Mouse (Mus musculus): ENCODE measurements around the gene Smchd1.
"Not testable (repeated sequence)": the region's sequence is repeated elsewhere in the genome, so short reads cannot be mapped to it uniquely, and the experiment has no call there.

The Smchd1 gene

GRCm38 (mm10) chr17:71445191-71445590 lies 30.0 kb downstream of the Smchd1 start:
- DNase-seq (ENCODE audit: low spot score in 2 of 2), result no peak

DNA sequence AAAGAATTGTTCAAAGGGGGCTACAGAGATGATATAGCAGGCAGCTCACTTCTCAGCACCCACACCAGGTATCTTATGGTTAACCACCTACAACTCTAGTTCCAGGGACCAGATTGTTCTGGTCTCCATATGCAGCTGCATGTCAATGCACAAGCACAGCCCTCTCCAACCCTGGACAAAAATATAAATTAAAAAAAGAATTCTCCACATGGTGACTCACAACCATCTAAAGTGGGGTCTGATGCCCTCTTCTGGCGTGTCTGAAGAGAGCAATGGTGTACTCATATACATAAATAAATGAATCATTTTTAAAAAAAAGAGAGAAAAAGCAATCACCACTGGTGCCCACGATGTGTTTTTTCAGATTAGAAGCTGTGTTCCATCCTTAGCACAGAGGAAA lies 30.4 kb downstream of the Smchd1 start:
- DNase-seq (ENCODE audit: low spot score in 2 of 2), result no peak

GRCm38 (mm10) chr17:71444126-71444525 lies 31.0 kb downstream of the Smchd1 start:
- no peak for DNase-seq (ENCODE audit: low spot score in 2 of 2)

DNA sequence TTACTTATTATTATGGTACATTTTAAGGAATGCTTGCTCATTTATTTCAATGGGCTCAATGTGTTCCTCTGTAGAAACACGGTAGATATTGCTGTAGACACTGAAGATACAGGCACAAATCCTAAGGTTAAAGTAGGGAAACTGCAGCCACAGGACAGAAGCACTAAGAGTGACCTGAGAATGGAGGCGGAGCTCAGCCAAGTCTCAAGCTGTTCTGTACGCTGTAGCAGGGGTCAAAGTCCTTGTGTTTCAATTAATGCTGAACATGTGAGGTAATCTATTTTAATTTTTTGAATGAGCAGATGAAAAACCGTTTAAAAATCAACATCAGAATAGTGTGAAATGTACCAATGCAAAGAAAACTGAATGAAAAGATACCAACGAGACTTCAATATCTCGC lies 31.9 kb downstream of the Smchd1 start:
- no peak for DNase-seq (ENCODE audit: low spot score in 2 of 2)

GRCm38 (mm10) chr17:71422502-71422901 lies 52.6 kb downstream of the Smchd1 start:
- DNase-seq (ENCODE audit: low spot score in 2 of 2), result not testable (repeated sequence)

DNA sequence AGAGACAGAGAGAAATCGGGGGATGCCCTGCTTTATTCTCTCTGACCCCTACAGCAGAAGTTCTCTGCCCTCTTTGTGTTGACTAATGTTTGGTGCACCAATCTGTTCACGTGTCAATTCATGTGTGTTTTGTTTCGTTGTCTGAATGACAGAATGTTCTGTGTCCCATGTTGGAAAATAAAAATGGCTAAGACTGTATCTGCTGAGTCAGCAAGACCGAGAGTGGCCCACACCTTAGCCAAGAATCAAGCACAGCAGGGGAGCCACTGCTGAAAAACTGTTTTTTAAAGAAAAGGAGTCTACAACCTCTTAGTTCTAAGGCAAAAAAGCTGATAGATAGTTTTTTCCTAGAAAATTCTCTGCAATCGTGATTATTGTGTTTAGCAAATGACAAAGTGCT lies 55.7 kb downstream of the Smchd1 start:
- DNase-seq (ENCODE audit: low spot score in 2 of 2), result not testable (repeated sequence)

DNA sequence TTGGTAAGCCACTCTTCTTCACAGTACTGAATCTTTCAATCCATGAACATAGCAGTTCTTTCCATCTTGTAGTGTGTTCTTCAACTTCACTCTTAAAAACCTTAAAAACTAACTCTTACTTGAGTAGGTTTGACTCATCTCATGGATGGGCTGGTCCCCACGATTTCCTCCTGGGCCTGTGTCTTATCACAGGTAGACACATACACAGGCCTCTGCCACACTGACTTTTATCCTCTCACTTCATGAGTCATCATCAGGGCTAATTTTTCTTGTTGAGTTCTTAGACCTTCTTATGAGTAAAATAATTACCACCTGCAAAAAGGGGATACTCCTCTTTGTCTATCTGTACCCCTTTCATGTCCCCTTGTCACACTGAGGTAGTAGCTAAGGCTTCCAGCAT lies 58.1 kb downstream of the Smchd1 start:
- DNase-seq (ENCODE audit: low spot score in 2 of 2), result no peak

- DNase-seq (ENCODE audit: low spot score in 2 of 2), result no peak
These were observed 87.7 kb downstream of the Smchd1 start for GRCm38 (mm10) chr17:71387401-71387800.

DNA sequence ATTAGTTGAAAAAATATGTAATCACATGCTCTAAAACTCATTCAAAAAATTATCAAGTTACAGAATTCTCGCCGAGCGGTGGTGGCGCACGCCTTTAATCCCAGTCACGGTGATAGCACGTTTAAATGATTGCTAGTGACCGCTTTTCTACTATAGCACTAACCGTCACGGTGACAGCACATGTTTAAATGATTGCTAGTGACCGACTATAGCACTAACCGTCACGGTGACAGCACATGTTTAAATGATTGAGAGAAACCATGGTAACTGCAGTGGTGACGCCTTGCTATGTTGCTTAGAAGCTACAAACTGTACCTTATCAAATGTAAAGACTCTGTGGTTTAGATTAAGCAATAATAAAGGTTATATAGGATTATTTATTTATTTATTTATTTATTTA lies 94.8 kb downstream of the Smchd1 start:
- no peak for DNase-seq (ENCODE audit: low spot score in 2 of 2)

DNA sequence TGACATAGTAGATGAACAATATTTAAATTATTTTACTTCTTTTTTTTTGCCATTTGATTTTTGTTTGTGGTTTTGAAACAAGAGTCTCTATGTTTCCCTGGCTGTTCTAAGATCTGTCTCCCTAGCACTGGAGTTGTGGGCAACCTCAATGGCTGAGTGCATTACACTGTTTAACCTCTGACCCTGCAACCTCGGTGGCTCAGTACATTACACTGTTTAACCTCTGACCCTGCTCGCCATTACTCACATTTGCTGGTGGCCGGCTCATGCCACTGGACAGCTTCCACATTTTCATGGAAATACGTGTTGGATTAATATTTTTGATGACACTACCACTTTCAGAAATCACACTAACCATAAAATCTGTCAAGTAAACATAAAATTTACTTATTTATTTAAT lies 97.2 kb downstream of the Smchd1 start:
- no peak for DNase-seq (ENCODE audit: low spot score in 2 of 2)

DNA sequence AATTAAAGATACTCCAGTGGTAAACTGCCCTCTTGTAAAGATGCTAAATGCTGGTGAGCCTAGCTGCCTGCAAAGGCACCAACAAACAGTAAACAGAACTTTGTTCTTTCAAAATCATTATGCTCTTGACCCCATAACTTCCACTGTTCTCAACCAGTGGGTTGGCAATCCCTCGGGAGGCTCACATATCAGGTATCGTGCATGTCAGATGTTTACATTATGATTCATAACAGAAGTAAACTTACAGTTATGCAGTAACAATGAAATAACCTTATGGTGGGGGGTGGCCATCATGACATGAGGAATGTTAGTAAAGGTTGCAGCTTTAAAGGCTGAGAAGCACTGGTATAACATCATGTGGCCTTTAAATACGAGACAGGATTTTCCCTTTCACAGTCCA lies 119.6 kb downstream of the Smchd1 start:
- no peak for DNase-seq (ENCODE audit: low spot score in 2 of 2)

DNA sequence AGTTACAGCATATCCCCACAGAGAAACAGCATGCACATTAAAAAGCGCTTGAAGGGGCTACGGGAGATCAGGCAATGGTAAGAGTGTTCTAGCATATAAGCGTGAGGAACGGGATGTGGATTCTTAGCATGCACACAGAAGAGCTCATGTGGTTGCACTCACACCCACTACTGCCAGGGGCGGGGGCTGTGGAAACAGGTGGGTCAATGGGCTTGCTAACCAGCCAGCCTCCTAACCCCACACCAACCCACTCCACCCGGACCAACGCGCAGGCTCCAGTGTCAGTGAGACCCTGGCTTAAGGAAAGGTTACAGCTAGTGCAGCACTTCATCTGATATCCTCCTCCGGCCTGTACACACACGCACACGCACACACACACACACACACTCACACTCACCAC lies 120.9 kb downstream of the Smchd1 start:
- DNase-seq (ENCODE audit: low spot score in 2 of 2), result no peak

- DNase-seq (ENCODE audit: low spot score in 2 of 2), result no peak
These were observed 127.0 kb downstream of the Smchd1 start for GRCm38 (mm10) chr17:71348188-71348587.

DNA sequence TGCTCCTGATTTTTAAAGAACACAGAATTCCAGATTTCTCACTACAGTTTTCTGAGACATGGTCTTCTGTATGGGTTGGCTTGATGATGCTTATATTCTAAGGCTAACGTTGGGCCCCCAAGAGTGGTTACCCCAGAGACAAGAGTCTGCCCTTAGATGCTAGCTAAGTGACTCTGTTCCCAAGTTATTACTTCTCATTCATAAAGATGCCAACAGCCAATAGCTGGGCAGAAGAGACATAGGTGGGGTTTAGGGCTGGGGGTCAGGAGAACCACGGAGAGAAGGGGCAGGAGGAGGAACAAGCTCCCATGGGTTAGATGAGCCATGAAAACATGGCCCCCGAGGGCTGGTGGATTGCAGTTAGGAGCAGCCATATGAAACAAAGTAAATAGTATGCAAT lies 133.1 kb downstream of the Smchd1 start:
- no peak for DNase-seq (ENCODE audit: low spot score in 2 of 2)

GRCm38 (mm10) chr17:71338627-71339026 lies 136.5 kb downstream of the Smchd1 start:
- DNase-seq (ENCODE audit: low spot score in 2 of 2), result no peak

DNA sequence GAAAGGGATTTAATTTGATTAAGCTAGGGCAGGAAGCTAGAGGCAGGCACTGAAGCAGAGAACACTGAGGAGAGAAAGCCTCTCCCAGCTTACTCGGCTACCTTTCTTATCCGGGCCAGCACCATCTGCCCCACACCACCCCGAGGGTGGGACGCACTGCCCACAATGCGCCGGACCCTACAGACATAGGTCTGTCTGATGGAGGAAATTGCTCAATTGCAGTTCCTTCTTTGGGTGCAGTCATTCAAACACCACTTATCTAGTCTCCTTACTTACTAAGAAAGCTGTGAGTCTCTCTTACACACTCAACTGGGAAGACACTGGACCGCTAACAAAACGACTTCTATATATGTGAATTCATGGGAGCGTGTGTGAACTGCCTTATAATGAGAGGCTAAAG lies 137.6 kb downstream of the Smchd1 start:
- DNase-seq (ENCODE audit: low spot score in 2 of 2), result no peak

DNA sequence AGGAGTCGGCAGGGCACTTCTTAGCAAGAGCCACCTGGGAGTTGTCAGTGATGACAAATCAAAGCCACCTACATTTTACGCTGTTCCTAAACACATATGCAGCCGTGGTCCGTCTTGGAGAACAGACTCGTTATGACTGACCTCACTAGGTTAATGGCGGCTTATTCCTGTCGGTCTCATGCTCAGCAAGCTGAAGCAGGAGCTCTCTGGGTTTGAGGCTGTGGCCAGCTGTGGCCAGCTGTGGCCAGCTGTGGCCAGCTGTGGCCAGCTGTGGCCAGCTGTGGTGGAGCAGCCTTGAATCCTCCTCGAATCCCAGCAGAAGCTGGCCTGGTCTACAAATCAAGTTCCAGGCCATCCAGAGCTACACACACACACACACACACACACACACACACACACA lies 138.7 kb downstream of the Smchd1 start:
- DNase-seq (ENCODE audit: low spot score in 2 of 2), result no peak

- no peak for DNase-seq (ENCODE audit: low spot score in 2 of 2)
These were observed 142.8 kb downstream of the Smchd1 start for GRCm38 (mm10) chr17:71332298-71332697.

DNA sequence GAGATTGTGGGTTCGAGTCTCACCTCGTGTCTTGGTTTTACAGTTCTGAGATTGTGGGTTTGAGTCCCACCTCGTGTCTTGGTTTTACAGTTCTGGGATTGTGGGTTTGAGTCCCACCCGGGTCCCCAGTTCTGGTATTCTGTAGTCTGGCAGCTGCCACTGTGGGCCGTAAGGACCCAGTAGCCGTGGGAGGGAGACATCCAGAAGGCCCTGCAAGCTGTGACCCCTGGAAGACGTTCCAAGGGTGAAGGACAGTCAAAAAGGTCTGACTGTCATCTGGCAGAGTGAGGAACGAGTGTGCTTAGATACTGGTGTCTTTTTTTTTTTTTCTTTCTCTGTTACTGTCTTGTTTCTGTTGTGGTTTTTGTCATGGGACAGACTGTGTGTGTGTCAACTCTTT lies 154.4 kb downstream of the Smchd1 start:
- DNase-seq (ENCODE audit: low spot score in 2 of 2), result not testable (repeated sequence)

DNA sequence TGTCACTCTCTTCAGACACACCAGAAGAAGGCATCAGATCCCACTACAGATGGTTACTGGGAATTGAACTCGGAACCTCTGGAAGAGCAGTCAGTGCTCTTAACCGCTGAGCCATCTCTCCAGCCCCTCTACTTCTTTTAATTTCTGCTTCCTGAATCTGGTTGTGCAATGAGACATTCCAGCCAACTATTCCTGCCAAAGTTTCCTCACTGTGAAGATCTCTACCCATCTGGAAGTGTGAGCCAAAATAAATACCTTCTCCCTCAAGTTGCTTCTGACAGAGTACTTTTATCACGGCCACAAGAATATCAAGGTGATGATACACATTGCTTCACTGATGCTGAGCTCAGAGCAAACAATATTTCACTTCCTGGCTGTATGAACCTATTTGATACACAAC lies 155.8 kb downstream of the Smchd1 start:
- DNase-seq (ENCODE audit: low spot score in 2 of 2), result no peak

- no peak for DNase-seq (ENCODE audit: low spot score in 2 of 2)
These were observed 157.6 kb downstream of the Smchd1 start for GRCm38 (mm10) chr17:71317571-71317970.

- DNase-seq (ENCODE audit: low spot score in 2 of 2), result no peak
These were observed 160.8 kb downstream of the Smchd1 start for GRCm38 (mm10) chr17:71314315-71314714.

DNA sequence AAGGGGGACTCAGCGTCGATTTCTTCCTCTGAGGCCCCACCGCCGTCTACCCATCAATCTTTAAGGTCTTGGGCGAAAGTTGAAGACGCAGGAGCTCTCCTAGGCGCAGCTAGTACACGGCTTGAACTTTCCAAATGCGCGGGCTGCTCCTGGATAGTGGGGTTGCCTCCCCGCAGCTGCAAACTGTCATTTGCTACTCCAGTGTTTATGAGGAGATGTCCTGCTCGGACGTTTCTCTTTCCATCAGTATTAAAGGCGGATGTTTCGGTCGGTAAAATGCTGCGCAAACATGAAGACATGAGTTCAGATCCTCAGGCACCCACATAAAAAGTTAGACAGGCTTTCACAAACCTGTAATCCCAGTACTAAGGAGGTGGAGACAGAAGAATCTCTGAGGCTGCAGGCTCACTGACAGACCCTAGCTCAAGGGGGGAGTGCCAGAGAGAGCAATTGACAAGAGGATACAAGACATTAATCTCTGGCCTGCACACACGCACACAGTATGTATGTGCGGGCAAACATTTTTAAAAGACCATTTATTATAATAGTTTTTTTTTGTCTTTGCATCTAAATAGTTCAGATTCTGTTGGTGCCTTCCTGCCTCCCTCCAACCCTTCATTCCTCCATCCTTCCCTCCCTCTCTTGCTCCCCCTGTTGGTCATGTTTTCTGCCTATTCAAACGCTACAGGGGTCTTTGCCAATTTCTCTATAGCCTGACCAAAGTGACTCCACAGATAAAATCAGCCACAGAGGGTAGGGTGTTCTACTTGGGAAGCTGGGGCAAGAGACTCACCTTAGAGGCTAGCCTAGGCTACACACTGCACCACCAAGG lies 163.6 kb downstream of the Smchd1 start, which contains the start of gene Emilin2:
Gene Emilin2, minus strand, starts transcription at position 639 of the 832 bp plus-strand sequence.
- peak in 1 of 2 experiments; percentile 62 for DNase-seq (ENCODE audit: low spot score in 2 of 2)

Measured in spleen, postnatal 36 days (tissue).